Mouse (Mus musculus) left cerebral cortex, adult 8-10 months (tissue): ENCODE results near the gene Nuak1. TPM values are rescaled to one million over a fixed set of nuclear protein-coding genes. Genes with fewer than 3 reads are reported as not detected.

Experiments
- DNase-seq, 2 experiments: peaks; one replicate each; pipeline ENCODE4 v3.0.0; 2022; ENCODE audit warnings: low spot score in 2 of 2
- total RNA-seq, 4 experiments: library from RNA; stranded (reverse); gene quantifications; 2 replicates each; pipeline ENCODE4 v1.2.4; 2022

Nuak1 gene
- total RNA-seq, 4 experiments from 2014 or later, result 53.0 to 67.6 (median 60.4) TPM

DNA sequence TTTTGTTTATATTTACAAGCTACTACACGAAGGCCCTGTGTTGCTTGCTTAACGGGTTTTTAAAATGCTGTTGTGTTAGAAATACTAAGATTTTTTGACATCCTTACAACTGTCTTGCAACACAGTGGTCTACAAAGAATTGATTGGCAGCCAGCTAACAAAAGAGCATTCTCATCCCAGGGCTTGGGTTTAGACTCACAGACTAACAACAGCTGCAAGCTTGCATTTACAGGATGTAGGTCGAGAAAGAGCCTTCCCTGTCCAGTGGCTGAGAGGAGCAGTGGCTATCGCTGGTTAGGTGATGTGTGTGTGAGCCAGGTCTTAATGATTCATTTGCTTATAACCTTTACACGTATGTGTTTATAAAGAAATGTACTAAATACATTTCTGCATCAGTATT lies 94.7 kb downstream of the Nuak1 start:
- DNase-seq, result no peak

DNA sequence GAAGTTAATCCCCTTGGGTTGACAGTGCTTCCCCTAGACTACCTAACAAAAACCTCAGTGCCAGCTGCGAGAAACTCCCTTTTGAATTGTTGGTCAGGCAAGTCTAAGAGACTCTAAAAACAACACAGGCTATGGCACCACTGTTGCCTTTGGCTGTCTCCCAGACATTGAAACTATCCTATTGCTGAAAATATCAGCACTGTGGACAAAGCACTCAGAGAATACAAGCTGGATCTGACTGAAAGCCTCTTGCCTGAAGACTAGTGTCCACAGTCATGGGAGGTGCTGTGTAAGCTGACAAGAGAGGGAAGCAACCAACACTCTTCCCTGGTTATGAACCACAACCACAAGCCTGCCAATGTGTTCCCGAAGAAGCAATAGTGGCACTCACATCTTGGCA lies 96.9 kb downstream of the Nuak1 start:
- DNase-seq, result no peak

DNA sequence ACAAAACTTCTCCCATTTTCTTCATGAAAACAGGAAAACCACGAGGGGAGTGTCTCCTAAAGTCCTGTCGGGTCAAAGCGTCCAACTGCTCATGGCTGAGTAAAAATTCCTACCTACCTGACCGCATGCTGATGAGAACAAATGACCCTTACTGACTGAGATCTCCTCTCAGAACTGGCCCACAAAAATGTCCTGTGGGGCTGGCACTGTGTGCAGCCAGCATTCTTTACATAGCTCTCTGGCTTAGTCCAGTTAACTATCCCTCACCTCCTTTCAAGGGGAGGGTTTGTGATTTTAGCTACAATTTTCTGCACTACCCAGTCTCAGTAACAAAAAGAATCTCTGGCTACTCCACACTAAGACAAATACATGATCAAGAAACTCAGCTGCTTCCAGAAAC lies 100.9 kb downstream of the Nuak1 start:
- no peak for DNase-seq

DNA sequence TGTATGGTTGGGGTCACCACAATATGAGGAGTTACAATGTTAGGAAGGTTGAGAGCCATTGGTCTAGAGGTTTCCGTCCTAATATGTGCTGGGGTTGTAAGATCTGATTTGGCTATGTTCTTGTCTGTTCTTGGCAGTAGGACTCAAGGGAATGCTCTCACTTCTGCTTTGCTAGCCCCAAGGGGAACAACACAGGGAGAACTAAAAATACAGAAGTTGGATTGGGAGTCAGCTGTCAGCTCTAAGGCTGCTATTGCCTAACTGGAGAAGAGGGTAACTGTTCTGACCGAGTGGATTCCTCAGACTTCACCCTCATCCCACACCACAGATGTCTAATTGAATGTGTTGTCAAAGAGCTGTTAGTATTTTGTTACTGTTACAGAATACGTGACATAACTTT lies 101.6 kb downstream of the Nuak1 start:
- DNase-seq, result no peak

DNA sequence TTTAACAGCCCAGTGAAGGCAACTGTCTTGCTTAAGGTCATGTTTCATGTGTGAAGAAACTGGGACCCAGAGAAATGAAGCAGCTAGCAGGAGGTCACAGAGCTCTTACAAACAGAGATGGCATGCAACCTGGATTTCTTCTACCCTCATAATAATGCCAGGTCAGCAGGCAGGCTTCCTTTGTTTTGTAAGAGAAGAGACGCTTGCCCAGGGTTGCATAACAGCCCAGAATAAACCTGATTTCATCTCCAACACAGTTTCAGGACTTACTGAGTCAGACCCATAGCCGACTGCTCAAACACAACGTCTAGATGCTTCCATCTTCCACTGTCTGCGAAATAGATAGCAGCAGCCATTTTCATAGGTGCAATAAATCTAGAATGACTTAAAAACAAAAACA lies 105.0 kb downstream of the Nuak1 start:
- no peak for DNase-seq

DNA sequence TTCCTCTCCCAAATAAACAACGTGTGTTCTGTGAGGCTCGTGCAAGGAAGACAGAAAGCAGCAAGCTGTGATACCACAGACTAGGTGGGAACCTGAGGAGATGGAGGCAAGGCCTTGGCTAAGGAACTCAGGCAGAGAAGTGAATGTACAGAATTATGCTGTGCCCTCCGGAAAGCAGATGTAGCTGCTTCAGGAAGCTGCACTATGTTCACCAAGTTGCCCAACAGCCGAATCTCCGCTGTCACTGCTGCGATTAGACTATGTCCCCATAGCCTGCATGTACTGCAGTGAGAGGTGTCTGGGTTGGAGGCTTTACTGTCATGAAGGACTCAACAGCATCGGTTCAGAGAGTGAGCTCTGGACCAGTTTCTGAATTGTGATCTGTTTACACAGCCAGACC lies 110.6 kb downstream of the Nuak1 start:
- no peak for DNase-seq

DNA sequence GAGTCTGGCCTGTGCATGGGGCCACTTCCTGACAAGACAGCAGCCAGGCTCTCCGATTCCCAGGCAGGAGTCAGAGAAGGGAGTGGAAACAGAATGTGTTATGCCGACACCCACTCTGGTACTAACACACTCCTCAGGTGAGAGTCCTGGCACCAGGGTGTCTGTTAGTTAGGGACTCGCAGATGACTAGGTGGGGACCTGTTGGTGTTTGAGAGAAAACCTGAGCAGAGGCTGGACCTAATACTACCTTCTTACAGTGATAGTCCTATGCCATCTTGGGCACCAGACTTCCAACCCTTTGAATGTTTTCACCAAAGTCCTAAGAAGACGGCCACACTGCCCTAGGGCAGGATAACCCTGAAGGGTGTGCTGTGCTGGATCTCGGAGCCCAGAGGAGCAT lies 111.1 kb downstream of the Nuak1 start:
- no peak for DNase-seq

DNA sequence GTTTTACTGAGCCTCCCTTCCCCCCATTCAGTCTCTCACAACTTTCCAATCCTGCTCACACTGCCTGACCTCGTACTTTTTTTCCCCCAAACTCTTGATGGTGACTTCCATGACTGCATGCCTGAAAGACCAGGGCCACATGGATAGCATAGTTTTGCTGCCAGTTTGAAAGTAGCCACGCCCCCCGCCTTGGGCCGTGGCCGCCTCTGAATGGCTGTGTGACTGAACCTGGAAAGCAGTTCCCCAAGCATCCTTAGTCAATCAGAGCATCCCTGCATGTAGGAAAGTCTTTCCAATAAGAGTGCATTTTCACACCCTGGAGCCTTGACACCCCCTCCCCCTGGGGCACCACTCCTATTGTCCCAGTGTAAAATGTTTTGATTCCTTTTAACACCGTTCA lies 116.4 kb downstream of the Nuak1 start:
- DNase-seq, result no peak

Other genes with a start within 250 kb of the Nuak1 start
- gene Ckap4, start 93.5 kb upstream of the Nuak1 start, total RNA-seq, result 10 to 100 TPM; 18.1 to 19.8 (median 18.5) TPM
- 10 to 100 TPM; 21.0 to 24.7 (median 22.5) TPM for gene Tcp11l2, start 136.0 kb upstream of the Nuak1 start, total RNA-seq
- 10 to 100 TPM; 14.2 to 16.4 (median 14.6) TPM for gene Polr3b, start 181.7 kb upstream of the Nuak1 start, total RNA-seq